Mouse (Mus musculus) heart, postnatal 0 days (tissue): ENCODE data around the gene Specc1l. TPM values are rescaled to one million over a fixed set of nuclear protein-coding genes. Genes with fewer than 3 reads are reported as not detected.

ENCODE experiments used
- ATAC-seq: fragments of 200-750 bp; cut with Nextera tagmentation; 2 replicates; pipeline ENCODE4 v1.8.0; 2017; ENCODE audit warnings: low read depth, moderate number of reproducible peaks, moderate library complexity; ENCODE audit not compliant: insufficient read depth
- DNase-seq: peaks from one replicate; pipeline ENCODE4 v3.0.0-alpha.2; 2016; ENCODE audit warnings: low spot score
- H3K27ac ChIP-seq: fragments of 300-500 bp; sonication (generic); 2 replicates; pipeline ENCODE4 v1.5.1; 2014; ENCODE audit warnings: low read depth, mild to moderate bottlenecking
- H3K27me3 ChIP-seq: fragments of 300-500 bp; sonication (generic); 2 replicates; pipeline ENCODE4 v1.6.1; 2014; ENCODE audit warnings: low read length, mixed read lengths; ENCODE audit not compliant: control insufficient read depth, insufficient read depth
- H3K36me3 ChIP-seq: fragments of 300-500 bp; sonication (generic); replicated peaks from 2 replicates; pipeline ENCODE4 v1.6.1; 2014; ENCODE audit warnings: low read length, mixed read lengths; ENCODE audit not compliant: control insufficient read depth, insufficient read depth
- H3K4me1 ChIP-seq: fragments of 300-500 bp; sonication (generic); 2 replicates; pipeline ENCODE4 v1.6.1; 2014; ENCODE audit warnings: antibody characterized with exemption; ENCODE audit not compliant: control insufficient read depth, insufficient read depth
- H3K4me2 ChIP-seq: fragments of 300-500 bp; sonication (generic); 2 replicates; pipeline ENCODE4 v1.6.1; 2014; ENCODE audit warnings: low read depth, mild to moderate bottlenecking, low read length, moderate library complexity
- H3K4me3 ChIP-seq: fragments of 300-500 bp; sonication (generic); 2 replicates; pipeline ENCODE4 v1.5.1; 2014; ENCODE audit warnings: low read depth, low read length
- H3K9ac ChIP-seq: fragments of 300-500 bp; sonication (generic); replicated peaks from 2 replicates; pipeline ENCODE4 v1.6.1; 2014; ENCODE audit warnings: low read depth, low read length, mixed read lengths
- H3K9me3 ChIP-seq: fragments of 300-500 bp; sonication (generic); replicated peaks from 2 replicates; pipeline ENCODE4 v1.6.1; 2016; ENCODE audit warnings: low read length; ENCODE audit not compliant: control insufficient read depth
- CTCF ChIP-seq: IDR thresholded peaks from 2 replicates; pipeline ENCODE4 v1.5.1; 2016; ENCODE audit warnings: antibody characterized with exemption, control low read depth, low read depth
- EP300 ChIP-seq: IDR thresholded peaks from 2 replicates; pipeline ENCODE4 v1.6.1; 2016; ENCODE audit warnings: antibody characterized with exemption, low read depth
- WGBS: fragments of 180-500 bp; shearing (Covaris S2); extraction: QIAGEN DNeasy Blood & Tissue Kit; methylation state at CpG from one replicate; pipeline ENCODE4 v1.1.7; 2014; 5-methylcytosine and 5-hydroxymethylcytosine counted together
- polyA plus RNA-seq: library from polyadenylated mRNA; unstranded; fragments of >200 nt; fragmentation: Nextera tagmentation; extraction: Ambion mirVana; gene quantifications from 2 replicates; pipeline ENCODE4 v1.2.1, GENCODE M21; 2015
- total RNA-seq: library from RNA; depleted of rRNA; stranded (reverse); fragments of >200 nt; gene quantifications from 2 replicates; pipeline ENCODE4 v1.2.3, GENCODE M21; 2014; ENCODE audit warnings: low replicate concordance

Gene Specc1l
- total and polyA plus RNA-seq, 2 experiments from 2014 or later, result 13.3 to 23.4 TPM

DNA sequence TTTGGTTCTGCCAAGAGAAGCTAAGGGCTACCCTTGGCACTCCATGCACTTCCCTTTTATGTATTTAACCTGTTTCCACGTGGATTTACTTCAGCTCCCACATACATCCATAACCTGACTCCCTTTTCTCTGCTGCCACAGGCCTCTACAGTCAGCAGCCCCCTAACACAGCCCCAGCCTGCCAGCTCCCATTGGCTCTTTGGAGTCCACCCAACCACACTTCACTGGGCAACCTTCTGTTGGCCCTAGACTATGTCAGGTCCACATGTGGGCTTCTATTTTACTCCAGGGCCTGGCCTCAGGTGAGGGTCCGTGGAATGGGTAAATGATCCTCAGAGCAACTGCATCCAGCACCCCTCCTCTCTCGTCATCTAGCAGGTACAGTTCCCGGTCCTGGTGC lies 90.7 kb downstream of the Specc1l start:
- H3K27me3 ChIP-seq, result no peaks in the 10 kb centered on the region
- H3K4me3 ChIP-seq, result no peak overlapping the region
- WGBS, result 86% methylated on average over 4 of the region's 4 CpGs
- DNase-seq, result no peak
- TF ChIP-seq CTCF, result no peak
- no peak for TF ChIP-seq EP300
- no peak for ATAC-seq
- H3K4me1 ChIP-seq, result peaks cover 22% of the 10 kb centered on the region
- H3K36me3 ChIP-seq, result peaks cover 41% of the 10 kb centered on the region
- H3K27ac ChIP-seq, result no peak overlapping the region
- H3K4me2 ChIP-seq, result no peak overlapping the region
- no peak overlapping the region for H3K9ac ChIP-seq
- no peaks in the 10 kb centered on the region for H3K9me3 ChIP-seq

DNA sequence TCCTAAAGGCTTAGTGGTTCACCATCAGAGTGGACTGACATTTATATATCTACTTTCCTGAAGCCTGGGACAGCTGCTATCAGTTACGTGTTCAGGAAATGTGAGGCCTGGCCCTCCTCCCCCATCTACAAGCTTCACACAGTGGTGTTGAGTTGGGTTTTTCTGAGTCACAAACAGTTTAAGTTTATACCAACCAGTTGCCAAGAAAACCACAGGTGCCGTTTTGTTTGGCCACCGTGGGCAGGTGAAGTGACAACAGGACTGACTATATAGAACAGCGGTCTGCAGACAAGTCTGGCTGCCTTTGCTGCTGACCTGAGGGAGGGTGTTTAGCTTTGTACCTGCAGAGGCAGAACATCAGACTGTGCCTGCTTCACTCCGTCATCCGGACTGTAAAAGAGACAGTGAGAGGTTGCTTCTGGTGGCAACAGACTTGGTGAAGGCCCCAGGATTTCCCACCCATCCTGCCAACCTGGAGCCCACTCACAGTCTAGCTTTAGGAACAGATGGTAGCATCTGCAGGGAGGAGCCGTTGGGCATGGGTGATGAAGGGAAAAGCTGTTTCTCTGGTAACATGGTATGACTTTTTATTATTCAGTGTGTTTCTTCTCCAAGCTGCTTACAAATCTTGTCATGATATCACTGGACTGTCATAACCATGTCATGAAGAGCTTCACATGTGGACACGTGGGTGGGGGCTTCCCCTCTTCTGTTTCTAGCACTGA lies 91.6 kb downstream of the Specc1l start:
- no peaks in the 10 kb centered on the region for H3K9me3 ChIP-seq
- no peak overlapping the region for H3K9ac ChIP-seq
- peaks cover 22% of the 10 kb centered on the region for H3K4me1 ChIP-seq
- ATAC-seq (no peak), DNase-seq (no peak)
- no peak overlapping the region for H3K4me3 ChIP-seq
- peaks cover 51% of the 10 kb centered on the region for H3K36me3 ChIP-seq
- H3K27me3 ChIP-seq, result no peaks in the 10 kb centered on the region
- TF ChIP-seq CTCF (no peak), EP300 (no peak)
- no peak overlapping the region for H3K4me2 ChIP-seq
- 65% methylated on average over 8 of the region's 8 CpGs for WGBS
- peak overlapping the region; percentile 70 for H3K27ac ChIP-seq

DNA sequence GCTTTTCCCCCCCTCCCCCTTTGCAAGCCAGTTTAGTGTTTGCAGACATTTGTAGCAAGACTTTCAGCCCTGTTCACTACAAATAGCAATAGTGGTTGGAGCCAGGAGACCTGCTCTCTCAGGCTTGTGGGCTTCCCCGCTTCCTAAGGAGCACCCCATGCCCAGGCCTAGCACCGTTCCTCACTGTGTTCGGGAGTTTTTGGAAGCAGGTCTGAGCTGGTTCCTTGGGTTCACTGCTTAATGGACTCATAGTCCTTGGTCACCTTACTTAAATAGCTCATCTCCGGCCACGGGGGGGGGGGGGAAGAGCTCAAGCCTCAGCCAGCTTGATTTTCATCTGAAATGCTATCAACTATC lies 92.2 kb downstream of the Specc1l start:
- Histone ChIP-seq H3K36me3 (peaks cover 56% of the 10 kb centered on the region), H3K4me1 (peaks cover 22% of the 10 kb centered on the region), H3K9ac (no peak overlapping the region)

DNA sequence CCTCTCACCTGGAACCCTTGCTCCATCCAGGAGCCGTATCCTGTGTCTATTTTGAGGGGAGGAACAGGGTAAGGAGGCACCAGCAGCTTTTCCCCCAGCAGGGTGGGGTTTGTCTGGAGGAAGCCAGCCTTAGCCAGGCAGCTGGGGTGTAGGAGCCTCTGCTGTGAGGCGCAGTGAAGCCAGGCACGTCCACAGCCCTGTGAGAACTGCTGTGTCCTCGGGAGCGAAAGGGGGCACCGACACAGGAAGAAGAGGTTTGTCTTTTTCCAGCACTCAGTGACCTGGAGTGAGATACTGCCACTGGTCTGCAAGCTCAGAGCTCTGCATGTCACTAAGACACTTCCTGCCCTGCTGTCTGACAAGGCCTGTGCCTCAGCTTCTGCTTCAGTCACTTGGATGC lies 92.5 kb downstream of the Specc1l start:
- WGBS, result 37% methylated on average over 6 of the region's 6 CpGs
- Histone ChIP-seq H3K27me3 (no peaks in the 10 kb centered on the region), H3K36me3 (peaks cover 60% of the 10 kb centered on the region), H3K9me3 (no peaks in the 10 kb centered on the region), H3K27ac (peak overlapping the region; percentile 70), H3K9ac (no peak overlapping the region), H3K4me1 (peaks cover 22% of the 10 kb centered on the region), H3K4me2 (no peak overlapping the region), H3K4me3 (no peak overlapping the region)
- TF ChIP-seq EP300, result 0 out of 2 replicates have a peak, but pooled peaks have one; percentile 22
- TF ChIP-seq CTCF, result no peak
- DNase-seq (no peak), ATAC-seq (peak; percentile 43; the same call in 1 of the 2 replicates)

More for the DNA sequence above, 92.2 kb downstream of the Specc1l start:
- Histone ChIP-seq H3K4me3 (no peak overlapping the region), H3K27me3 (no peaks in the 10 kb centered on the region), H3K4me2 (no peak overlapping the region), H3K27ac (peak overlapping the region; percentile 70), H3K9me3 (no peaks in the 10 kb centered on the region)
- 80% methylated on average over 5 of the region's 5 CpGs for WGBS
- DNase-seq (no peak), ATAC-seq (no peak)
- no peak for TF ChIP-seq CTCF
- no peak; the same call in 1 of the 2 replicates for TF ChIP-seq EP300

DNA sequence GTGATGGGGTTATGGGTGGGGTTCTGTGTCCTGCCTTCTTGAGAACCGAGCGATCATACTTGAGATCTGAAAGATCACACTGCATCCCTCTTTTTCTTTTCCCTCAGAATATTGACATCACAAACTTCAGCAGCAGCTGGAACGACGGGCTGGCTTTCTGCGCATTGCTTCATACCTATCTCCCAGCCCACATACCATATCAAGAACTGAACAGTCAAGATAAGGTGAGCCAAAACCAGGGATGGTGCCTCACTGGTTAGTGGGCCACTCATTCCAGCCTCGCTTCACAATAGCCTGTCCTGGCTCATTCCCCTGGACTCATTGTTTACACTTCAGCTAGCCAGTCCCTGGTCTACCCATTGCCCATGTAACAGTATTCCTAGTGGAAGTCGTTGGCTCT lies 95.3 kb downstream of the Specc1l start:
- 73% methylated on average over 7 of the region's 7 CpGs for WGBS

DNA sequence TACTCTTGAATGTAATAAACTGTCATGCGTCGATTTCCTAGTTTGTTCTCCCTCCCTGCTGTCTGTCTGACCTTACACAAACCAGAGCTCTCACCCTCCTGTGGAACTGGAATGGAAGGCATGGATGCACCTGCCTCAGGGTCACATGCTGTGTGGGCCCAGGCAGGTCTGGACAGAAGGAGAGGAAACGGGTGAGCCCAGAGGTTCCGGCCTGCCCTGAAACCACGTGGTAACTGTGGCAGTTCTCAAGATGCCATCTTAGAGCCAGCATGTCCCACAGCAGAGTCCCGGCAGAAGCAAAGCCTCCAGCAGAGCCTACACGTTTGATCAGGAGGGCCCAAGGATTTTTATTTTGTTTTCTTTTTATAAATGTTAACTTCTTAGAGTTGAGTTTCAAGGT lies 100.5 kb downstream of the Specc1l start:
- DNase-seq, result no peak
- ATAC-seq, result no peak
- Histone ChIP-seq H3K4me2 (no peak overlapping the region), H3K9me3 (no peaks in the 10 kb centered on the region), H3K4me1 (peaks cover 15% of the 10 kb centered on the region; the same call in 1 of the 2 replicates), H3K27me3 (no peaks in the 10 kb centered on the region), H3K9ac (no peak overlapping the region), H3K36me3 (peaks cover 53% of the 10 kb centered on the region), H3K27ac (no peak overlapping the region), H3K4me3 (no peak overlapping the region)
- TF ChIP-seq CTCF, result no peak
- no peak for TF ChIP-seq EP300
- WGBS, result 69% methylated on average over 7 of the region's 7 CpGs

More for the DNA sequence above, 95.3 kb downstream of the Specc1l start:
- Histone ChIP-seq H3K4me3 (no peak overlapping the region), H3K9me3 (no peaks in the 10 kb centered on the region), H3K27me3 (no peaks in the 10 kb centered on the region), H3K9ac (no peak overlapping the region), H3K36me3 (peaks cover 76% of the 10 kb centered on the region), H3K4me2 (no peak overlapping the region), H3K4me1 (peaks cover 19% of the 10 kb centered on the region), H3K27ac (no peak overlapping the region)
- TF ChIP-seq EP300 (no peak), CTCF (no peak)
- ATAC-seq (no peak), DNase-seq (no peak)
